Mouse (Mus musculus) stomach, embryonic 15.5 days (tissue): ENCODE data around the gene Lhx4. TPM values are rescaled to one million over a fixed set of nuclear protein-coding genes. Genes with fewer than 3 reads are reported as not detected.

Experiments used
- ATAC-seq: fragments of 200-750 bp; cut with Nextera tagmentation; 2 replicates; pipeline ENCODE4 v1.8.0; 2017; ENCODE audit warnings: low read depth, moderate number of reproducible peaks, moderate TSS enrichment; ENCODE audit not compliant: insufficient read depth, low FRiP score
- H3K27ac ChIP-seq: fragments of 300-500 bp; sonication (generic); 2 replicates; pipeline ENCODE4 v1.5.1; 2015; ENCODE audit warnings: mild to moderate bottlenecking, inconsistent platforms
- H3K27me3 ChIP-seq: fragments of 300-500 bp; sonication (generic); replicated peaks from 2 replicates; pipeline ENCODE4 v1.6.1; 2015; ENCODE audit warnings: inconsistent platforms
- H3K36me3 ChIP-seq: fragments of 300-500 bp; sonication (generic); 2 replicates; pipeline ENCODE4 v1.6.1; 2015; ENCODE audit warnings: inconsistent platforms
- H3K4me1 ChIP-seq: fragments of 300-500 bp; sonication (generic); 2 replicates; pipeline ENCODE4 v1.6.1; 2015; ENCODE audit warnings: inconsistent platforms
- H3K4me2 ChIP-seq: fragments of 300-500 bp; sonication (generic); 2 replicates; pipeline ENCODE4 v1.6.1; 2015; ENCODE audit warnings: mild to moderate bottlenecking, inconsistent platforms
- H3K4me3 ChIP-seq: fragments of 300-500 bp; sonication (generic); replicated peaks from 2 replicates; pipeline ENCODE4 v1.5.1; 2015; ENCODE audit warnings: inconsistent platforms
- H3K9ac ChIP-seq: fragments of 300-500 bp; sonication (generic); 2 replicates; pipeline ENCODE4 v1.6.1; 2015; ENCODE audit warnings: inconsistent platforms
- H3K9me3 ChIP-seq: fragments of 300-500 bp; sonication (generic); 2 replicates; pipeline ENCODE4 v1.6.1; 2016; ENCODE audit warnings: inconsistent platforms
- WGBS: fragments of 180-500 bp; shearing (Covaris S2); methylation state at CpG from one replicate; pipeline ENCODE4 v1.1.7; 2015; 5-methylcytosine and 5-hydroxymethylcytosine counted together
- polyA plus RNA-seq: library from polyadenylated mRNA; unstranded; fragments of >200 nt; fragmentation: Nextera tagmentation; extraction: Ambion mirVana; gene quantifications from 2 replicates; pipeline ENCODE4 v1.2.1, GENCODE M21; 2015

The Lhx4 gene
- polyA plus RNA-seq, 1 experiment from 2014 or later = 0.04 TPM

GRCm38 (mm10) chr1:155782382-155782781, 30.9 kb upstream of the Lhx4 start:
- H3K9me3 ChIP-seq = no peaks in the 10 kb centered on the region
- H3K27ac ChIP-seq = no peak overlapping the region
- no peak for ATAC-seq
- no peaks in the 10 kb centered on the region for H3K27me3 ChIP-seq
- no peak overlapping the region for H3K4me2 ChIP-seq
- 0 out of 2 replicates have a peak, but pooled peaks cover 5% of the 10 kb centered on the region for H3K4me1 ChIP-seq
- 77% methylated on average over 5 of the region's 5 CpGs for WGBS
- no peak overlapping the region for H3K9ac ChIP-seq
- peaks cover 29% of the 10 kb centered on the region for H3K36me3 ChIP-seq
- H3K4me3 ChIP-seq = no peak overlapping the region

- Histone ChIP-seq H3K4me1 (0 out of 2 replicates have a peak, but pooled peaks cover 5% of the 10 kb centered on the region), H3K27me3 (no peaks in the 10 kb centered on the region), H3K4me3 (no peak overlapping the region), H3K9ac (no peak overlapping the region), H3K27ac (peak overlapping the region; percentile 18; the same call in 1 of the 2 replicates), H3K9me3 (no peaks in the 10 kb centered on the region), H3K4me2 (no peak overlapping the region), H3K36me3 (peaks cover 15% of the 10 kb centered on the region)
- WGBS = 57% methylated on average over 14 of the region's 14 CpGs
- ATAC-seq = peak; percentile 87
Observed at GRCm38 (mm10) chr1:155777641-155778625, 26.4 kb upstream of the Lhx4 start.

GRCm38 (mm10) chr1:155759167-155759566, 7.7 kb upstream of the Lhx4 start:
- Histone ChIP-seq H3K4me2 (no peak overlapping the region), H3K27ac (no peak overlapping the region), H3K4me1 (no peaks in the 10 kb centered on the region), H3K36me3 (no peaks in the 10 kb centered on the region), H3K27me3 (no peaks in the 10 kb centered on the region), H3K4me3 (no peak overlapping the region), H3K9ac (no peak overlapping the region), H3K9me3 (no peaks in the 10 kb centered on the region)
- ATAC-seq = no peak
- WGBS = 73% methylated on average over 12 of the region's 12 CpGs

- Histone ChIP-seq H3K9me3 (no peaks in the 10 kb centered on the region), H3K4me3 (no peak overlapping the region), H3K4me2 (no peak overlapping the region), H3K36me3 (no peaks in the 10 kb centered on the region), H3K27me3 (no peaks in the 10 kb centered on the region), H3K27ac (no peak overlapping the region), H3K9ac (no peak overlapping the region), H3K4me1 (no peaks in the 10 kb centered on the region)
- 90% methylated on average over 4 of the region's 4 CpGs for WGBS
- no peak for ATAC-seq
Observed at GRCm38 (mm10) chr1:155758711-155759110, 7.2 kb upstream of the Lhx4 start.

GRCm38 (mm10) chr1:155757621-155758020, 6.1 kb upstream of the Lhx4 start:
- H3K4me1 ChIP-seq = no peaks in the 10 kb centered on the region
- peaks cover 5% of the 10 kb centered on the region for H3K27me3 ChIP-seq
- no peak overlapping the region for H3K4me2 ChIP-seq
- H3K27ac ChIP-seq = no peak overlapping the region
- no peaks in the 10 kb centered on the region for H3K9me3 ChIP-seq
- 60% methylated on average over 7 of the region's 7 CpGs for WGBS
- no peaks in the 10 kb centered on the region for H3K36me3 ChIP-seq
- no peak overlapping the region for H3K4me3 ChIP-seq
- no peak overlapping the region for H3K9ac ChIP-seq
- ATAC-seq = no peak

DNA sequence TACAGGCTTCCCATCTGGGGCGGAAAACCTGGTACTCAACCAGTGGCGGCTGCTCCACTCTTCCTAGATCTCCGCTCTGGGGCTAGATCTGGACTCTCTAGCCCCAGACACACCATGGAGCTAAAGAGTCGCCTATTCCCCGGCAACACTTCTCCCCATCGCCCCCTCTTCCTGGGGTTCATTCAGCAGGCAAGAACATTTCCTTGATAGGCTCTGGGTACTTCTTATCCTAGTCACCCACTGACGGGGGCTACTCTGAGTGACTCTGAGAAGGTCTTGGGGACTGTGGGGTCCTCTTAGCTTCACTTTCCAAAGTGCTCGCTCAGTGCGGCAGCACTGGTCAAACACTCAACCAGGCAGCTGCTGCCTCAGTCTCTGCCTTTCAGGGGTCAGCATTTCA, 1.9 kb upstream of the Lhx4 start:
- H3K27ac ChIP-seq = no peak overlapping the region
- WGBS = 74% methylated on average over 9 of the region's 9 CpGs
- H3K9ac ChIP-seq = no peak overlapping the region
- H3K27me3 ChIP-seq = peaks cover 34% of the 10 kb centered on the region
- H3K36me3 ChIP-seq = no peaks in the 10 kb centered on the region
- no peaks in the 10 kb centered on the region for H3K9me3 ChIP-seq
- H3K4me1 ChIP-seq = no peaks in the 10 kb centered on the region
- ATAC-seq = no peak
- H3K4me2 ChIP-seq = no peak overlapping the region
- no peak overlapping the region for H3K4me3 ChIP-seq

GRCm38 (mm10) chr1:155750517-155751178, 836 bp downstream of the Lhx4 start:
- no peak for ATAC-seq
- H3K36me3 ChIP-seq = no peaks in the 10 kb centered on the region
- no peak overlapping the region for H3K27ac ChIP-seq
- H3K4me1 ChIP-seq = no peaks in the 10 kb centered on the region
- no peaks in the 10 kb centered on the region for H3K9me3 ChIP-seq
- H3K9ac ChIP-seq = no peak overlapping the region
- no peak overlapping the region for H3K4me2 ChIP-seq
- H3K4me3 ChIP-seq = no peak overlapping the region
- peaks cover 59% of the 10 kb centered on the region for H3K27me3 ChIP-seq
- WGBS = 11% methylated on average over 11 of the region's 11 CpGs

DNA sequence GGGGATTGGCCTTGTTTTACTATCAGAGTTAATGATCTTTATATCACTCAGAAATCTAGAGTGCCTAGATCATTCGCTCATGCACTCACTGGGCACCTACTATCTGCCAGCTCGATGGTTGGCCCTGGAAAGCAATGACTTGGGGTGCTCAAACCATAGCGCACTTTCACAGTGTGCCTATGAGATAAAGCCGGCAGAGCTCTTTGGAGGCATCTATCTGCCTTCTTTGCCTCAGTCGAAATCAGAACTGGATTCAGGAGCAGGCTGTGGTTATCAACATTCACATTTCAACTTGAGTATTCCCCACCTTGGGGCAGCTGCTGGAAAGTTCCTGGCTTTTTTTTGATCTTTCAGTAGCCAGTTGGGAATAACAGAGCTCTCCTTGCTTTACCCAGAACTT, 3.6 kb downstream of the Lhx4 start:
- Histone ChIP-seq H3K4me2 (no peak overlapping the region), H3K4me1 (peaks cover 2% of the 10 kb centered on the region), H3K27me3 (peaks cover 69% of the 10 kb centered on the region), H3K36me3 (no peaks in the 10 kb centered on the region), H3K4me3 (no peak overlapping the region), H3K27ac (no peak overlapping the region), H3K9ac (no peak overlapping the region), H3K9me3 (no peaks in the 10 kb centered on the region)
- ATAC-seq = no peak
- WGBS = 79% methylated on average over 5 of the region's 5 CpGs

DNA sequence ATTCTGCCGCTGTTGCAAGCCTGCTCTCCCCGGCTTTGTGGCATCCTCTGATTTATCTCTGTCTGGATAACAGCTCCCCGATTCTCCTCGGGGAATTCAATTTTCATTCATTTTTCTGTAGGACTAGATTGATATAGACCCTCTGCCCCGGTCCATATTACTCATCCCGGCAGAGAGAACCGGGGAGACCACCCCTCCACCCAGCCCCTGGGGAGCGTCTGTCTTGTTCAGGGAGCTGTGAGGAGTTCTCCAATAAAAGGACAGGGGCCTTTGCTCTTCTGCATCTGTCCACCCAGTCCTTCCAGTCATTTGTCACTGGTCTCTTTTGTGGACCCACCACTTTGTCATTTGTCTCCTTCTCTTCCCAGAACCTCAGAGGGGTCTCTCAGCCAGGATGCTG, 4.5 kb downstream of the Lhx4 start:
- Histone ChIP-seq H3K4me1 (peaks cover 11% of the 10 kb centered on the region), H3K9me3 (no peaks in the 10 kb centered on the region), H3K9ac (no peak overlapping the region), H3K27me3 (peaks cover 78% of the 10 kb centered on the region), H3K4me2 (no peak overlapping the region), H3K4me3 (no peak overlapping the region), H3K36me3 (no peaks in the 10 kb centered on the region), H3K27ac (no peak overlapping the region)
- 14% methylated on average over 8 of the region's 8 CpGs for WGBS
- no peak for ATAC-seq

DNA sequence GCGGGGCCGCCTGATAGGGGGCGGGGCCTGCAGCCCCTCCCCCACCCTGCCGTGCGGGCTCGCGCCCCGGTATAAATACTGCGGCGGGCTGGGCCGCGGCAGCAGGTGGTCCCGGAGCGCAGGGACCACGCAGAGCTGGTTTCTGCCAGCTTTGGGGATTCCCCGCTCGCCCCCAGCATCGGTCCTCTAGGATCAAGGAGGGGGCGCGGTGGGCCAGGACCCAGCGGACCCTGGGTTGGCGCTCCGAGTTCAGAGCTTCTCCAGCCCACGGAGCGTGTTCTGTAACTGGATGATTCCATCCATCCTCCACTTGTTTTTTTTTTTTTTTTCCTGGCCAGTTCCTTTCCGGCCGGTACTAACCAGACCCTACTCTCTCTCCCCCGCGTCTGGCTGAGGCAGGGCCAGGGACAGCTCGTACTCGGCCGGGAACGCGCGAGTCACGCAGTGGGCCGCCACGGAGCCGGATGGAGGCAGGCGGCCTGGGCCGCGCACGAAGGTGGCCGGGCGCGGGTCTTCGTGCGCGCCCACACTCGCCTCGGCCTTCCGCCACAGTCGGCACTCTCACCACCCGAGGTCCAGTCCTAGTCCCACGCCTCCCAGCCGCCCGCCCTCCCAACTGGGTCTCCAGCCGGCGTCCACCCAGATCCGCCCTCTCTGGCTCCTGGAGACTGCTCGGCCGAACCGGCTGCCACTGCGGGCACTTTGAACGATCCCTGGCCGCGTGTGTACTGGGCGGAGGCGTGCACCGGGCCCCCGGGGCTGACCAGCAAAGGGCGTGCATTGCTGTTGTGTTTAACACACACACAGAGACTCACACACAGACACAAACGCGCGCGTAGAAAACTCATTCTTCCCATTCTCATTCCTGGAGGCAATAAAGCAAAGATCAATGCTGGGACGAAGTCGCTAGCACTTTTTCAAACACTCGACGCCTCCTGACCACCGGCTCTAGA, 8.8 kb downstream of the Lhx4 start:
- peaks cover 26% of the 10 kb centered on the region for H3K4me1 ChIP-seq
- WGBS = under 1% methylated on average over 81 of the region's 81 CpGs
- H3K27me3 ChIP-seq = peaks cover 87% of the 10 kb centered on the region
- H3K9me3 ChIP-seq = no peaks in the 10 kb centered on the region
- peak overlapping the region; percentile 48 for H3K4me3 ChIP-seq
- peak; percentile 38; the same call in 1 of the 2 replicates for ATAC-seq
- H3K36me3 ChIP-seq = no peaks in the 10 kb centered on the region
- no peak overlapping the region for H3K27ac ChIP-seq
- peak overlapping the region; percentile 94 for H3K4me2 ChIP-seq
- H3K9ac ChIP-seq = no peak overlapping the region

DNA sequence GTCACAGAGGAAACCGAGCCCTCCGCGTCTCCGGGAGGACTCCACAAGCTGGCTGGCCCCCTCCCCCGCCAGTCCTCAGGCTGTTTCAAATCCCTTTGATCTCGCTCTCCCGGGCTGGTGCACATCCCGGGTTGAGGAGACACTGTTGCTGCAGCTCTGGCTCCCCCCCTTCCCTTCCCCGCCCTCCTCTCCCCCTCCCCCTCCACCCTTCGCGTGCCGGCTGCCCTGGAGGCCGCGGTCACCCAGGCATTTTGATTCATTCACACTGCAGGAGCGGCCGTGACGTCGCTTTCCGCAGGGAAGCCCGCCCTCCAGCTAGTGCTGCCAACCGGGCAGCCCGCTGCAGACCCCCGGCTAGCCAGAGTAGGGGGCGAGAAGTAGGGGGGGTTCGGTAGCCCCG, 9.5 kb downstream of the Lhx4 start:
- H3K27me3 ChIP-seq = peaks cover 87% of the 10 kb centered on the region
- WGBS = under 1% methylated on average over 25 of the region's 26 CpGs
- H3K4me3 ChIP-seq = peak overlapping the region; percentile 48
- H3K4me2 ChIP-seq = peak overlapping the region; percentile 94
- peak; percentile 44; the same call in 1 of the 2 replicates for ATAC-seq
- H3K4me1 ChIP-seq = peaks cover 26% of the 10 kb centered on the region
- H3K27ac ChIP-seq = no peak overlapping the region
- H3K36me3 ChIP-seq = no peaks in the 10 kb centered on the region
- no peak overlapping the region for H3K9ac ChIP-seq
- H3K9me3 ChIP-seq = no peaks in the 10 kb centered on the region
